28 mouse cellular contexts compared by ENCODE assay signal in the genomic region with DNA sequence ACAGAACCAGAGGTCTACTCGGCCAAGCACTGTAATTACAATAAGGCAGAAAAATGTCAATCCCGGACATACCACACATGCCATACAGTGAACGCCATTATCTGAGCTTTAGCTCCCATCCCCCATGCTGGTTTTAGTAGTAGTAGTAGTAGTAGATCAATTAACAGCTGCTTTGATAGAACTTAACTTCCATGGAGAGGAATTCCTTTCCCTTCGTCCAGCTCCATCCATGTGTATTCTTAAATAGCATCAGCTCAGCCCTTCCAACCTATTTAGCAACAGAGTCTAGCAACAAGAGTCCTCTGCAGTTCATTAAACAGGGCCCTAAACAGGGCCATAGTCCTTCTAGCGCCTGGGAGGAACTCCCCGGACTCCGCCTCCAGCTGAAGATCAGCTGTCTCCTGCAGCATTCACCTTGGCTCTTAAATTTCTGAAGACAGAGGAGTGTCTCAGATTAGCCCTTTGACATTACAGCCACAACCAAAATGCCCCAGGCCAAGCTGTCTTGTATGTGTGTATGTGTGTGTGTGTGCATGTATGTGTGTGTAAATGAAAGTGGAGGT. TPM values are rescaled to one million over a fixed set of nuclear protein-coding genes. Genes with fewer than 3 reads are reported as not detected.
DNase-seq lines count a peak whose midpoint lies in the region; ATAC-seq and TF ChIP-seq lines count a peak whose summit lies in the region.
"Had no signal": no experiment of that assay in that cellular context is flagged by ENCODE, and none has a peak within 500 bp of the region (broad histone marks: within the 10 kb centered on the region; RNA-seq: fewer than 3 reads in every experiment).

No protein-coding gene starts in this region.

- no peak for TF ChIP-seq EP300 in heart, postnatal 0 days (IDR thresholded peaks at IDR 0.05; ENCODE audit: low read depth)

- H3K9ac ChIP-seq in heart, postnatal 0 days (replicated peaks; ENCODE audit: low read depth, low read length): no peak overlapping the region
- H3K9ac ChIP-seq in limb, embryonic 15.5 days: no peak overlapping the region
- H3K9ac ChIP-seq: embryonic facial prominence, embryonic 15.5 days; hindbrain, embryonic 14.5 days; liver, embryonic 12.5 days; neural tube, embryonic 13.5 days had no signal

- peaks cover 28% of the 10 kb centered on the region for H3K4me1 ChIP-seq in heart, postnatal 0 days (ENCODE audit: control insufficient read depth, insufficient read depth)
- H3K4me1 ChIP-seq in limb, embryonic 15.5 days: peaks cover 28% of the 10 kb centered on the region

- no peak for DNase-seq in gastrocnemius, adult 2 months
- DNase-seq in gastrocnemius, adult 18-20 months (ENCODE audit: low spot score): no peak
- DNase-seq in heart, postnatal 0 days (ENCODE audit: low spot score): no peak
- DNase-seq in heart, postnatal 36 days: no peak
- DNase-seq in layer of hippocampus, adult 2 months (ENCODE audit: low spot score in 2 of 2): no peak
- no peak for DNase-seq in layer of hippocampus, postnatal 25 days (ENCODE audit: extremely low spot score in 1 of 2, low spot score in 1 of 2)
- no peak for DNase-seq in spleen, adult 18-20 months
- DNase-seq: adrenal gland, adult 2 months; cerebellum, adult 11-12 months; cerebellum, postnatal 10 days; gastrocnemius, postnatal 10 days; heart, postnatal 4 days; left cerebral cortex, postnatal 4 days; lung, adult 18-20 months; lung, postnatal 10 days; retina, postnatal 1 day; right cerebral cortex, postnatal 25 days; thymus, postnatal 25 days had no signal

- no peaks in the 10 kb centered on the region for H3K27me3 ChIP-seq in heart, postnatal 0 days (ENCODE audit: control insufficient read depth, insufficient read depth, low read length)
- no peaks in the 10 kb centered on the region for H3K27me3 ChIP-seq in limb, embryonic 15.5 days
- H3K27me3 ChIP-seq: embryonic facial prominence, embryonic 15.5 days; liver, embryonic 12.5 days; neural tube, embryonic 13.5 days had no signal

- WGBS in heart, postnatal 0 days: 67% methylated on average over 7 of the region's 7 CpGs
- whole genome bisulfite sequencing in limb, embryonic 15.5 days: 58% methylated on average over 7 of the region's 7 CpGs

- no peak overlapping the region for H3K4me2 ChIP-seq in heart, postnatal 0 days (ENCODE audit: low read depth, low read length)
- no peak overlapping the region for H3K4me2 ChIP-seq in limb, embryonic 15.5 days
- H3K4me2 ChIP-seq: embryonic facial prominence, embryonic 15.5 days; hindbrain, embryonic 14.5 days; liver, embryonic 12.5 days; neural tube, embryonic 13.5 days had no signal

- H3K9me3 ChIP-seq in heart, postnatal 0 days (replicated peaks; ENCODE audit: control insufficient read depth, low read length): no peaks in the 10 kb centered on the region
- no peaks in the 10 kb centered on the region for H3K9me3 ChIP-seq in limb, embryonic 15.5 days
- H3K9me3 ChIP-seq: embryonic facial prominence, embryonic 15.5 days; liver, embryonic 12.5 days; midbrain, embryonic 10.5 days; neural tube, embryonic 13.5 days had no signal

- intact Hi-C loops in gastrocnemius, adult 2 months (cut with DNase I): no loop called here
- intact Hi-C loops in heart, postnatal 36 days (cut with DNase I): no loop called here

- TF ChIP-seq CTCF in gastrocnemius, adult 2 months (IDR thresholded peaks at IDR 0.05): no peak
- TF ChIP-seq CTCF in heart, postnatal 0 days (IDR thresholded peaks at IDR 0.05; ENCODE audit: low read depth): no peak
- no peak for TF ChIP-seq CTCF in layer of hippocampus, adult 2 months (conservative IDR thresholded peaks at IDR 0.05)

- H3K4me3 ChIP-seq in gastrocnemius, adult 2 months: no peak overlapping the region
- no peak overlapping the region for H3K4me3 ChIP-seq in heart, postnatal 0 days (ENCODE audit: low read depth, low read length)
- H3K4me3 ChIP-seq in layer of hippocampus, adult 2 months: no peak overlapping the region
- H3K4me3 ChIP-seq in limb, embryonic 15.5 days: no peak overlapping the region
- H3K4me3 ChIP-seq: embryonic facial prominence, embryonic 15.5 days; liver, embryonic 12.5 days; midbrain, embryonic 10.5 days; myocyte; neural tube, embryonic 13.5 days had no signal

- 0 out of 2 replicates have a peak, but pooled peaks cover 4% of the 10 kb centered on the region for H3K36me3 ChIP-seq in heart, postnatal 0 days (replicated peaks; ENCODE audit: control insufficient read depth, insufficient read depth, low read length)
- no peaks in the 10 kb centered on the region for H3K36me3 ChIP-seq in limb, embryonic 15.5 days
- H3K36me3 ChIP-seq: embryonic facial prominence, embryonic 15.5 days; liver, embryonic 12.5 days; midbrain, embryonic 10.5 days; neural tube, embryonic 13.5 days had no signal

- ATAC-seq in heart, postnatal 0 days (ENCODE audit: insufficient read depth, low read depth): no peak
- ATAC-seq in limb, embryonic 15.5 days (ENCODE audit: insufficient number of reproducible peaks, low FRiP score, low TSS enrichment, low read depth): no peak
- ATAC-seq: forebrain, embryonic 14.5 days; inflammation-experienced regulatory T-cells, adult 6 months; liver, embryonic 12.5 days; midbrain, embryonic 16.5 days had no signal

- peak overlapping the region; percentile 35; the same call in 1 of the 2 replicates for H3K27ac ChIP-seq in gastrocnemius, adult 2 months
- peak overlapping the region; percentile 47 for H3K27ac ChIP-seq in heart, postnatal 0 days (ENCODE audit: low read depth)
- peak overlapping the region; percentile 24; the same call in 1 of the 2 replicates for H3K27ac ChIP-seq in layer of hippocampus, adult 2 months
- 0 out of 2 replicates have a peak overlapping the region, but pooled peaks have one; percentile 18 for H3K27ac ChIP-seq in limb, embryonic 15.5 days
- H3K27ac ChIP-seq: embryonic facial prominence, embryonic 15.5 days; liver, embryonic 12.5 days; midbrain, embryonic 10.5 days; neural tube, embryonic 13.5 days had no signal

RNA-seq across cellular contexts. Expression of gene Fnbp1, which starts 20.6 kb away (rescaled TPM):
- 10 to 100 TPM in 1 of 2 experiments, 1 to 10 TPM in 1; 7.9 to 13.2 TPM for total RNA-seq in gastrocnemius, adult 2 months (2021)
- total RNA-seq in gastrocnemius, adult 18-20 months (2021): 10 to 100 TPM in 1 of 2 experiments, 1 to 10 TPM in 1; 9.2 to 11.9 TPM
- total RNA-seq in heart, postnatal 0 days (2014; rRNA removed; ENCODE audit: low replicate concordance): 6.4 and 7.7 TPM in 2 replicates
- polyA plus RNA-seq in heart, postnatal 0 days (2015; fragmentation: Nextera tagmentation; extraction: Ambion mirVana): 10.0 and 11.4 TPM in 2 replicates
- 10 to 100 TPM; 51.7 to 57.9 TPM for total RNA-seq in heart, postnatal 36 days (2021)
- 100 to 1,000 TPM; 113 to 120 TPM for total RNA-seq in layer of hippocampus, adult 2 months (2021)
- 100 to 1,000 TPM in 1 of 2 experiments, 10 to 100 TPM in 1; 95.1 to 118 TPM for total RNA-seq in layer of hippocampus, postnatal 25 days (2021)
- 27.1 and 27.5 TPM in 2 replicates for polyA plus RNA-seq in limb, embryonic 15.5 days (2015; fragmentation: Nextera tagmentation; extraction: Ambion mirVana)

RNA-seq across cellular contexts. Expression of gene Gpr107, which starts 30.9 kb away (rescaled TPM):
- 10 to 100 TPM; 24.5 to 29.0 TPM for total RNA-seq in gastrocnemius, adult 2 months (2021)
- total RNA-seq in gastrocnemius, adult 18-20 months (2021): 10 to 100 TPM; 21.7 to 23.4 TPM
- 42.2 and 69.4 TPM in 2 replicates for total RNA-seq in heart, postnatal 0 days (2014; rRNA removed; ENCODE audit: low replicate concordance)
- polyA plus RNA-seq in heart, postnatal 0 days (2015; fragmentation: Nextera tagmentation; extraction: Ambion mirVana): 19.1 and 20.3 TPM in 2 replicates
- 10 to 100 TPM; 30.3 to 38.7 TPM for total RNA-seq in heart, postnatal 36 days (2021)
- total RNA-seq in layer of hippocampus, adult 2 months (2021): 10 to 100 TPM; 50.5 to 53.1 TPM
- total RNA-seq in layer of hippocampus, postnatal 25 days (2021): 10 to 100 TPM; 45.2 to 49.6 TPM
- polyA plus RNA-seq in limb, embryonic 15.5 days (2015; fragmentation: Nextera tagmentation; extraction: Ambion mirVana): 41.9 and 42.3 TPM in 2 replicates
